Mouse (Mus musculus) midbrain, postnatal 0 days (tissue): ENCODE data around the gene Oosp2. TPM values are rescaled to one million over a fixed set of nuclear protein-coding genes. Genes with fewer than 3 reads are reported as not detected.

Experiments
- ATAC-seq: fragments of 200-750 bp; cut with Nextera tagmentation; 2 replicates; pipeline ENCODE4 v1.8.0; 2017; ENCODE audit warnings: moderate number of reproducible peaks, mild to moderate bottlenecking, moderate TSS enrichment, moderate library complexity; ENCODE audit not compliant: low FRiP score
- DNase-seq: peaks from one replicate; pipeline ENCODE4 v3.0.0-alpha.2; 2015; ENCODE audit warnings: low spot score
- H3K27ac ChIP-seq: fragments of 300-500 bp; sonication (generic); 2 replicates; pipeline ENCODE4 v1.5.1; 2014; ENCODE audit warnings: low read depth, mild to moderate bottlenecking, low read length, mixed read lengths
- H3K27me3 ChIP-seq: fragments of 300-500 bp; sonication (generic); 2 replicates; pipeline ENCODE4 v1.6.1; 2014; ENCODE audit warnings: low read length, control low read depth, mixed read lengths; ENCODE audit not compliant: insufficient read depth
- H3K36me3 ChIP-seq: fragments of 300-500 bp; sonication (generic); 2 replicates; pipeline ENCODE4 v1.6.1; 2014; ENCODE audit warnings: low read length, control low read depth, mixed read lengths; ENCODE audit not compliant: insufficient read depth
- H3K4me1 ChIP-seq: fragments of 300-500 bp; sonication (generic); 2 replicates; pipeline ENCODE4 v1.6.1; 2014; ENCODE audit warnings: mild to moderate bottlenecking, control low read depth, antibody characterized with exemption, low read length, mixed read lengths; ENCODE audit not compliant: insufficient read depth
- H3K4me2 ChIP-seq: fragments of 300-500 bp; sonication (generic); 2 replicates; pipeline ENCODE4 v1.6.1; 2014; ENCODE audit warnings: low read depth, mild to moderate bottlenecking, low read length, mixed read lengths; ENCODE audit not compliant: poor library complexity, severe bottlenecking
- H3K4me3 ChIP-seq: fragments of 300-500 bp; sonication (generic); 2 replicates; pipeline ENCODE4 v1.5.1; 2014; ENCODE audit warnings: low read depth, mild to moderate bottlenecking, low read length, moderate library complexity
- H3K9ac ChIP-seq: fragments of 300-500 bp; sonication (generic); replicated peaks from 2 replicates; pipeline ENCODE4 v1.6.1; 2014; ENCODE audit warnings: mild to moderate bottlenecking, low read length, moderate library complexity, mixed read lengths; ENCODE audit not compliant: poor library complexity, severe bottlenecking
- H3K9me3 ChIP-seq: fragments of 300-500 bp; sonication (generic); 2 replicates; pipeline ENCODE4 v1.6.1; 2016; ENCODE audit warnings: low read length, control low read depth
- CTCF ChIP-seq: IDR thresholded peaks from 2 replicates; pipeline ENCODE4 v1.5.1; 2016; ENCODE audit warnings: antibody characterized with exemption, mild to moderate bottlenecking
- WGBS: fragments of 180-500 bp; shearing (Covaris S2); extraction: QIAGEN DNeasy Blood & Tissue Kit; methylation state at CpG from one replicate; pipeline ENCODE4 v1.1.7; 2014; 5-methylcytosine and 5-hydroxymethylcytosine counted together
- polyA plus RNA-seq: library from polyadenylated mRNA; unstranded; fragments of >200 nt; fragmentation: Nextera tagmentation; extraction: Ambion mirVana; gene quantifications from 2 replicates; pipeline ENCODE4 v1.2.1, GENCODE M21; 2015
- total RNA-seq: library from RNA; depleted of rRNA; stranded (reverse); fragments of >200 nt; gene quantifications from 2 replicates; pipeline ENCODE4 v1.2.3, GENCODE M21; 2014; rRNA removed

Gene Oosp2
- total RNA-seq (not detected in 2 replicates), polyA plus RNA-seq (not detected in 2 replicates)

GRCm38 (mm10) chr19:11660459-11660858 is at the start of gene Oosp2:
TSS of gene Oosp2 (minus strand) at chr19:11660559.
- WGBS = 85% methylated on average over 5 of the region's 5 CpGs
- H3K9me3 ChIP-seq = no peaks in the 10 kb centered on the region
- no peak for DNase-seq

DNA sequence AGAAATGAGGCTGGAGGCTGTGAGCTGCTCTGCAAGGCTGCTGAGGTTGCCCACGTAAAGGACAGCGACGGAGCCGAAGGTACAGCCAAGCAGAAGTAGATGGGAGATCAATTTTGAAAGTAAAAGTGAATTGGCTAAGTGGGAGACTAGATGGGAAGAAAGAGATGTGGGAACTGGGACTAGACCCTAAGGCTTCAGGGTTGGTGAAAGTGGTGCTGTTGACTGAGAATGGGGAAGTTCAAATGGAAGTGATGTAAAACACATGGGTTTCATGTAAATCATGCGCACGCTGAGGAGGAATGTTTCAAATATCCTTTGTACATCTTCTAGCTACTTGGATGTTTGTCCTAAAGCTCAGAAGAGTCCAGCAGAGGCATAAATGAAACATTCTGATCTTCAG is 38.0 kb upstream of the Oosp2 start:
- H3K4me3 ChIP-seq = no peak overlapping the region
- H3K36me3 ChIP-seq = no peaks in the 10 kb centered on the region
- DNase-seq = no peak
- no peak overlapping the region for H3K27ac ChIP-seq
- no peak for ATAC-seq
- H3K4me1 ChIP-seq = no peaks in the 10 kb centered on the region
- no peak overlapping the region for H3K9ac ChIP-seq
- 90% methylated on average over 6 of the region's 6 CpGs for WGBS
- H3K9me3 ChIP-seq = no peaks in the 10 kb centered on the region
- TF ChIP-seq CTCF = no peak
- H3K27me3 ChIP-seq = no peaks in the 10 kb centered on the region
- no peak overlapping the region for H3K4me2 ChIP-seq

More at GRCm38 (mm10) chr19:11660459-11660858, at the start of gene Oosp2:
- H3K36me3 ChIP-seq = no peaks in the 10 kb centered on the region
- no peaks in the 10 kb centered on the region for H3K27me3 ChIP-seq
- no peaks in the 10 kb centered on the region for H3K4me1 ChIP-seq
- no peak for ATAC-seq
- H3K4me2 ChIP-seq = no peak within 1 kb of the TSS
- H3K9ac ChIP-seq = no peak within 1 kb of the TSS
- H3K4me3 ChIP-seq = no peak within 1 kb of the TSS
- H3K27ac ChIP-seq = no peak within 1 kb of the TSS
- TF ChIP-seq CTCF = no peak

DNA sequence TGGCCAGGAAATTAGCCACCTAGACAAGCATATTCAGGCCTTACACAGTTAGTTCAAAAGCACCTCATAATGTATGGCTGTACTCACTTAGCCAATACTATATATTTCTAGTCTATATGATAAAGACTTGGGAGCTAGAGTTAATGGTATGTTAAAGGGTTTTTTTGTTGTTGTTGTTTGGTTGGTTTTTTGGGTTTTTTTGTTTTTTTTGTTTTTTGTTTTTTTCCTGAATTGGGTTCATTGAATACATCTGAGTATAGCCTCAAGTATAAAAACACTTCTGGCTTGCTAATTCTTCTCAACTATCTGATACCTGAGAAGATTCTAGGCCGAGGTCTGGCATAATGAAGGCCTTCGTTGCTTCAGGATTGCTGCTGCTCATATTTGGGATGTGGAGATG is 36.4 kb upstream of the Oosp2 start, which contains the start of gene Oosp3:
Oosp3 (plus strand) TSS at position 301 of the 400 bp plus-strand sequence.
- no peak within 1 kb of the TSS for H3K4me3 ChIP-seq
- no peak within 1 kb of the TSS for H3K4me2 ChIP-seq
- ATAC-seq = no peak
- no peaks in the 10 kb centered on the region for H3K4me1 ChIP-seq
- 88% methylated on average over 2 of the region's 2 CpGs for WGBS
- DNase-seq = no peak
- H3K27me3 ChIP-seq = no peaks in the 10 kb centered on the region
- no peaks in the 10 kb centered on the region for H3K36me3 ChIP-seq
- no peaks in the 10 kb centered on the region for H3K9me3 ChIP-seq
- TF ChIP-seq CTCF = no peak
- H3K9ac ChIP-seq = no peak within 1 kb of the TSS
- no peak within 1 kb of the TSS for H3K27ac ChIP-seq

- TF ChIP-seq CTCF = no peak
- no peaks in the 10 kb centered on the region for H3K36me3 ChIP-seq
- no peak overlapping the region for H3K4me3 ChIP-seq
- H3K27me3 ChIP-seq = no peaks in the 10 kb centered on the region
- H3K27ac ChIP-seq = no peak overlapping the region
- no peak overlapping the region for H3K9ac ChIP-seq
- WGBS = 39% methylated on average over 1 of the region's 1 CpGs
- no peak overlapping the region for H3K4me2 ChIP-seq
- DNase-seq = no peak
- no peak for ATAC-seq
- no peaks in the 10 kb centered on the region for H3K4me1 ChIP-seq
- no peaks in the 10 kb centered on the region for H3K9me3 ChIP-seq
These were observed 31.1 kb upstream of the Oosp2 start for GRCm38 (mm10) chr19:11691454-11691853.

- no peak within 1 kb of the TSS for H3K4me2 ChIP-seq
- DNase-seq (no peak), ATAC-seq (no peak)
- H3K36me3 ChIP-seq = no peaks in the 10 kb centered on the region
- WGBS = 74% methylated on average over 5 of the region's 5 CpGs
- H3K27ac ChIP-seq = no peak within 1 kb of the TSS
- H3K4me3 ChIP-seq = no peak within 1 kb of the TSS
- no peaks in the 10 kb centered on the region for H3K4me1 ChIP-seq
- H3K27me3 ChIP-seq = no peaks in the 10 kb centered on the region
- TF ChIP-seq CTCF = no peak
- no peaks in the 10 kb centered on the region for H3K9me3 ChIP-seq
- H3K9ac ChIP-seq = no peak within 1 kb of the TSS
These were observed 30.5 kb upstream of the Oosp2 start, which contains the start of gene Oosp1 for GRCm38 (mm10) chr19:11690839-11691238. TSS of gene Oosp1 (minus strand) at chr19:11691150.

GRCm38 (mm10) chr19:11661562-11661961 is 1.2 kb upstream of the Oosp2 start:
- H3K4me3 ChIP-seq = no peak overlapping the region
- H3K4me2 ChIP-seq = no peak overlapping the region
- H3K27ac ChIP-seq = no peak overlapping the region
- no peak for TF ChIP-seq CTCF
- H3K27me3 ChIP-seq = no peaks in the 10 kb centered on the region
- no peaks in the 10 kb centered on the region for H3K4me1 ChIP-seq
- H3K36me3 ChIP-seq = no peaks in the 10 kb centered on the region
- no peaks in the 10 kb centered on the region for H3K9me3 ChIP-seq
- ATAC-seq (no peak), DNase-seq (no peak)
- H3K9ac ChIP-seq = no peak overlapping the region
